In genomic region chr13:99932406-99932805, GRCm38 (mm10) we compare ENCODE assay signal across 31 mouse cellular contexts. TPM values are rescaled to one million over a fixed set of nuclear protein-coding genes. Genes with fewer than 3 reads are reported as not detected.
A peak's percentile ranks its signal among the peaks of the same experiment; 100 is the strongest.
DNase-seq lines count a peak whose midpoint lies in the region; ATAC-seq lines count a peak whose summit lies in the region.
"Had no signal": no experiment of that assay in that cellular context is flagged by ENCODE, and none has a peak within 500 bp of the region (broad histone marks: within the 10 kb centered on the region; RNA-seq: fewer than 3 reads in every experiment).

No protein-coding gene starts in this region.

- 100% methylated on average over 1 of the region's 1 CpGs for WGBS in neural tube, embryonic 14.5 days

- no peak overlapping the region for H3K4me3 ChIP-seq in neural tube, embryonic 14.5 days (ENCODE audit: low read depth, low read length)
- H3K4me3 ChIP-seq: erythroblast, embryonic 14.5 days; gastrocnemius, adult 2 months; heart, embryonic 10.5 days; intestine, embryonic 15.5 days; limb, embryonic 13.5 days; lung, embryonic 15.5 days; megakaryocyte, embryonic 14.5 days; midbrain, embryonic 12.5 days had no signal

- H3K4me1 ChIP-seq in neural tube, embryonic 14.5 days (ENCODE audit: control insufficient read depth, insufficient read depth, low read length), result no peaks in the 10 kb centered on the region
- H3K4me1 ChIP-seq: intestine, embryonic 15.5 days; limb, embryonic 13.5 days; lung, embryonic 15.5 days; midbrain, embryonic 12.5 days had no signal

- no peaks in the 10 kb centered on the region for H3K9me3 ChIP-seq in neural tube, embryonic 14.5 days (ENCODE audit: control insufficient read depth, low read length)
- H3K9me3 ChIP-seq: G1E; heart, embryonic 10.5 days; intestine, embryonic 15.5 days; limb, embryonic 13.5 days; lung, embryonic 15.5 days; midbrain, embryonic 12.5 days had no signal

- no peaks in the 10 kb centered on the region for H3K36me3 ChIP-seq in neural tube, embryonic 14.5 days (ENCODE audit: control insufficient read depth, insufficient read depth, low read length)
- H3K36me3 ChIP-seq: G1E; heart, embryonic 10.5 days; intestine, embryonic 15.5 days; limb, embryonic 13.5 days; lung, embryonic 15.5 days; midbrain, embryonic 12.5 days had no signal

- DNase-seq in neural tube, embryonic 10.5 days (ENCODE audit: extremely low spot score, low spot score), result no peak
- DNase-seq in CD4-positive, CD25-positive, alpha-beta regulatory T cell, adult 2 months (ENCODE audit: low read depth, low spot score), result peak; percentile 16
- DNase-seq in thymus, postnatal 25 days, result peak; percentile 5
- no peak for DNase-seq in right cerebral cortex, postnatal 14 days
- no peak for DNase-seq in adrenal gland, postnatal 25 days
- DNase-seq in urinary bladder, postnatal 25 days (ENCODE audit: low spot score), result no peak
- DNase-seq: adrenal gland, postnatal 14 days; cerebellum, adult 11-12 months; cerebellum, adult 9-11 months; gastrocnemius, adult 2 months; kidney, adult 2 months; kidney, postnatal 4 days; spleen, adult 18-20 months had no signal

- H3K9ac ChIP-seq in neural tube, embryonic 14.5 days (replicated peaks; ENCODE audit: low read depth, low read length), result no peak overlapping the region
- H3K9ac ChIP-seq: intestine, embryonic 15.5 days; limb, embryonic 13.5 days; lung, embryonic 15.5 days; midbrain, embryonic 12.5 days had no signal

- ATAC-seq in neural tube, embryonic 14.5 days (ENCODE audit: low read depth), result peak; percentile 17; the same call in 1 of the 2 replicates
- peak; percentile 76 to 92 for ATAC-seq in hematopoietic stem cell, adult 5-6 weeks (replicated peaks in 1 of 2; ENCODE audit: insufficient read depth in 1 of 2, low FRiP score in 2 of 2, low TSS enrichment in 1 of 2, low read depth in 1 of 2, poor library complexity in 2 of 2, severe bottlenecking in 2 of 2)
- ATAC-seq: forebrain, embryonic 16.5 days; hindbrain, embryonic 16.5 days; intestine, embryonic 15.5 days had no signal

- no peak overlapping the region for H3K27ac ChIP-seq in neural tube, embryonic 14.5 days (ENCODE audit: low read depth, low read length)
- H3K27ac ChIP-seq: gastrocnemius, adult 2 months; heart, embryonic 10.5 days; intestine, embryonic 15.5 days; kidney, postnatal 0 days; limb, embryonic 13.5 days; lung, embryonic 15.5 days; midbrain, embryonic 12.5 days; stomach, postnatal 0 days had no signal

- no peak overlapping the region for H3K4me2 ChIP-seq in neural tube, embryonic 14.5 days (ENCODE audit: low read depth, low read length)
- H3K4me2 ChIP-seq: intestine, embryonic 15.5 days; limb, embryonic 13.5 days; liver, embryonic 11.5 days; lung, embryonic 15.5 days; midbrain, embryonic 12.5 days had no signal

- no peaks in the 10 kb centered on the region for H3K27me3 ChIP-seq in neural tube, embryonic 14.5 days (ENCODE audit: control insufficient read depth, insufficient read depth, low read length)
- H3K27me3 ChIP-seq: intestine, embryonic 15.5 days; limb, embryonic 13.5 days; lung, embryonic 15.5 days; megakaryocyte, embryonic 14.5 days; midbrain, embryonic 12.5 days had no signal

RNA-seq across cellular contexts. Expression of gene Cartpt, which starts 31.5 kb away (rescaled TPM):
- polyA plus RNA-seq in neural tube, embryonic 14.5 days (2014; fragmentation: Nextera tagmentation; extraction: Ambion mirVana), result 65.5 and 114 TPM in 2 replicates
- total RNA-seq in hematopoietic stem cell, adult 5-6 weeks (2017), result not detected in 2 replicates
- total RNA-seq in adrenal gland, postnatal 25 days (2021), result 1.6 and 5.5 TPM in 2 replicates
- total RNA-seq: gastrocnemius, adult 2 months; gastrocnemius, postnatal 4 days; neutrophil, adult 5-6 weeks had no signal
- polyA plus RNA-seq: erythroblast, embryonic 14.5 days; G1E; heart, postnatal 0 days; kidney, adult 2 months had no signal

Comparison
In these comparisons a context has a peak if more than half of its experiments do, and no peak if none do; other contexts are left out.
1. DNase-seq: peak in CD4-positive, CD25-positive, alpha-beta regulatory T cell, adult 2 months (single experiment) and thymus, postnatal 25 days (single experiment); none in neural tube, embryonic 10.5 days (single experiment), right cerebral cortex, postnatal 14 days (single experiment), adrenal gland, postnatal 25 days (single experiment) and urinary bladder, postnatal 25 days (single experiment).